Mouse (Mus musculus) liver, adult 10 weeks (tissue): ENCODE data around the gene Spaca6. TPM values are rescaled to one million over a fixed set of nuclear protein-coding genes. Genes with fewer than 3 reads are reported as not detected.

Experiments
- polyA plus RNA-seq: library from polyadenylated mRNA; stranded (reverse); fragments of 350-450 nt; fragmentation: Illumina TruSeq; extraction: RNeasy Lipid Tissue Mini Kit (QIAGEN cat#74804); gene quantifications from one replicate; pipeline ENCODE4 v1.2.3, GENCODE M21; 2014; ENCODE audit warnings: low read depth, low replicate concordance

Spaca6 gene
- 3.1 TPM for polyA plus RNA-seq

GRCm38 (mm10) chr17:17826751-17827657 is at the start of gene Spaca6:
Spaca6 (plus strand) TSS chr17:17827158.

GRCm38 (mm10) chr17:17855064-17855838 is 28.3 kb downstream of the Spaca6 start, which contains the start of gene Has1:
Has1 (minus strand) TSS chr17:17855205.

GRCm38 (mm10) chr17:17883840-17884239 is 56.9 kb downstream of the Spaca6 start, which contains the start of gene Fpr1:
Fpr1 (minus strand) TSS chr17:17883940.

GRCm38 (mm10) chr17:17887774-17888248 is 60.9 kb downstream of the Spaca6 start, which contains the start of the genes Fpr2 and Fpr3:
Fpr2 (plus strand) TSS chr17:17887824.
Fpr3 (plus strand) TSS chr17:17887852.

Other genes with a start within 250 kb of the Spaca6 start
- 17.4 TPM for gene Lnpep, start 202.1 kb upstream of the Spaca6 start, polyA plus RNA-seq
- not detected for gene Vmn2r90, start 123.4 kb upstream of the Spaca6 start, polyA plus RNA-seq
- gene Has1, start 28.0 kb downstream of the Spaca6 start, polyA plus RNA-seq = not detected
- gene Fpr1, start 56.8 kb downstream of the Spaca6 start, polyA plus RNA-seq = 5.5 TPM
- gene Fpr2, start 60.7 kb downstream of the Spaca6 start, polyA plus RNA-seq = 4.8 TPM
- gene Fpr3, start 60.7 kb downstream of the Spaca6 start, polyA plus RNA-seq = not detected
- gene Fpr-rs4, start 194.6 kb downstream of the Spaca6 start, polyA plus RNA-seq = not detected
- gene Vmn2r124, start 222.3 kb downstream of the Spaca6 start, polyA plus RNA-seq = not detected